Mouse (Mus musculus): Measurements from ENCODE around the gene Nudt11.

GRCm38 (mm10) chrX:6091547-6091946 lies 44.3 kb downstream of the Nudt11 start:
- TF ChIP-seq CTCF (IDR thresholded peaks at IDR 0.05; ENCODE audit: control insufficient read depth, insufficient read depth, insufficient replicate concordance, low read depth, low read length) (no peak), POLR2A (IDR thresholded peaks at IDR 0.05; ENCODE audit: control insufficient read depth, low read depth, low read length) (no peak)

Data from testis, adult 2 months (tissue).